Mouse (Mus musculus): ENCODE data around the gene Grhpr. TPM values are rescaled to one million over a fixed set of nuclear protein-coding genes. Genes with fewer than 3 reads are reported as not detected.
"Not testable (repeated sequence)": the region's sequence is repeated elsewhere in the genome, so short reads cannot be mapped to it uniquely, and the experiment has no call there.

Gene Grhpr
- polyA plus RNA-seq, 1 experiment from 2014 or later = 28.2 TPM

DNA sequence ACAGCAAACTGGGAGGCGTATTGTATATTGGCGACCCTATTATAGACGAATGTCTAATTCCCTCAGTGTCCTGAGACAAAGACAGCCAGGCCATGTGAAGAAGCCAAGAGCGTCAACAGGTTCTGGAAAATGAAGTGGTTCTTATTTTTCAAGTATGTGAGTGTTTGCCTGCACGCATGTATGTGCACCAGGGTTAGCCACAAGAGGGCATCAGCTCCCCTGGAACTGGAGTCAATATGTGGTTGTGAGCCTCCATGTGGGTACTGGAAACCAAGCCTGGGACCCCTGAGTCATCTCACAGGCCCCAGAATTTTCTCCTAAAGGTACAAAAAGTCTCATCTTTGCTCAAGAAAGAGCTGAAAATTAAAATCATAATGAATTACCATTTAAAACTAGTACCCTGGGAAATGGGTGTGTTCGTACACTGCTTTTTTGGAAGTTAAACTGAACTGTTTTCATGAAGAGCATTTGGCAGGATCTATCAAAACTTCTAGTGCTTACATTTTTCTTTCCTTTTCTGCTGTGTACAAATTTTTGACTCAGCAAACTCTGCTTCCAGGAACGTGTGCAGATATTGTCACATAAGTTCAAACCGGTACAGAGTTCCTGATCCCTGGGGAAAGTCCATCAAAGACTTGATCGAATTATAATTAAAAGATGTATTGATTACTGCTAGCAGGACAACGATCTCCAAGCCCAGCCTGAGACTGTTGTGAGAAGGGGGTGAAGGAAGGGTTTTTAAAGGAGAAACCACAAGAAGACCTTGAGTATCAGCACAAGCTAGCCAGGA is 4.1 kb upstream of the Grhpr start:
- H3K4me3 ChIP-seq = no peak overlapping the region
- H3K36me3 ChIP-seq = no peaks in the 10 kb centered on the region

DNA sequence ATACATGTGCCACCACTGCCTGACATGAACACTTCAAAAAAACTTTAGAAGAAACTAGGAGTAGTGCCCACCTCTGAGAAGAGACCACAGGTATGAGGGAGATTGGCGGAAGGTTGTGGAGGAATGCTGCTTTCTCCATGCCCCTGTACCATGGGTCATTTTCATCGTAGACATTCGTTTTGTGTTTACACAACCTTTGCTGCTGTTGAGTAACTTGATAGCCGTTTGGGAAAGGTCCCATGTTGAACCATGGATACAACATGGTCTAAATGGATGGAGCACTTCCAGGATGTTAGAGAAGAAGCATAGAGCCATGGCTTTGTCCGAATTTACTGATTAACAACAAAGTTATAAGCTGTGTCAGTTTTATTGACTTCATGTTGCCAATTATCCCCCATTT is 3.0 kb upstream of the Grhpr start:
- 83% methylated on average over 5 of the region's 5 CpGs for WGBS
- 0 out of 2 replicates have a peak, but pooled peaks cover 3% of the 10 kb centered on the region for H3K27me3 ChIP-seq
- H3K9ac ChIP-seq = no peak overlapping the region
- no peaks in the 10 kb centered on the region for H3K36me3 ChIP-seq
- no peaks in the 10 kb centered on the region for H3K9me3 ChIP-seq
- H3K4me3 ChIP-seq = no peak overlapping the region
- H3K4me2 ChIP-seq = no peak overlapping the region
- H3K27ac ChIP-seq = no peak overlapping the region
- ATAC-seq (ENCODE audit: low FRiP score) = no peak
- H3K4me1 ChIP-seq (replicated peaks) = peaks cover 36% of the 10 kb centered on the region

More for the DNA sequence above, 4.1 kb upstream of the Grhpr start:
- no peak overlapping the region for H3K4me2 ChIP-seq
- ATAC-seq (ENCODE audit: low FRiP score) = no peak
- WGBS = 89% methylated on average over 10 of the region's 10 CpGs
- 0 out of 2 replicates have a peak, but pooled peaks cover 3% of the 10 kb centered on the region for H3K27me3 ChIP-seq
- H3K9me3 ChIP-seq = no peaks in the 10 kb centered on the region
- no peak overlapping the region for H3K9ac ChIP-seq
- H3K27ac ChIP-seq = no peak overlapping the region
- H3K4me1 ChIP-seq (replicated peaks) = peaks cover 27% of the 10 kb centered on the region

DNA sequence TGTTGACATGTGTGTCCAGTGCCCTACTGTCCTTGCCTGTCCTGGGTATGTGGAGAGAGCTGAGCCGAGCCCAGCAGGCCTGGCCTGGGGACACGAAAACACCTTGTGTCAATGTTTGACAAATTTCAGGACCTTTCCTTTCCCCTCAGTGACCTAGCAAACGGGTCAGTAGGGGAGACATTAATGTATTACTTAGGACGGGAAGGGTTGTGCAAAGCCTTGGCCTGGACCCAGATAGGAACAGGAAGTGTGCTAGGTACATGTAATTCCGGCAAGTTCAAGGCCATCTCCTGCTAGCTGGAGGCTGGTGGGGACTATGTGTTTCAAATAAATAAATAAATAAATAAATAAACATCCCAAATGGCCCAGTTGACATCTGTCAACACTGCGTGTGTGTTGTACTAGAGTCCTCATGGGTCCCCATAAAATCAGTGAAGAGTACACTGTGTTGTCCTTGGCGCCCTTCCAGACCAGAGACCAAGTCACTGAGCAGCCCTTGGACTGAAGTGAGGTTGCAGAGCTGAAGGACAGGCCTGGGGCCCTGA is 1.3 kb upstream of the Grhpr start:
- no peak overlapping the region for H3K4me3 ChIP-seq
- H3K4me2 ChIP-seq = no peak overlapping the region
- no peak overlapping the region for H3K27ac ChIP-seq
- no peak for ATAC-seq (ENCODE audit: low FRiP score)
- H3K9me3 ChIP-seq = no peaks in the 10 kb centered on the region
- 74% methylated on average over 7 of the region's 7 CpGs for WGBS
- no peaks in the 10 kb centered on the region for H3K36me3 ChIP-seq
- H3K27me3 ChIP-seq = no peaks in the 10 kb centered on the region
- H3K4me1 ChIP-seq (replicated peaks) = peaks cover 34% of the 10 kb centered on the region
- H3K9ac ChIP-seq = no peak overlapping the region

DNA sequence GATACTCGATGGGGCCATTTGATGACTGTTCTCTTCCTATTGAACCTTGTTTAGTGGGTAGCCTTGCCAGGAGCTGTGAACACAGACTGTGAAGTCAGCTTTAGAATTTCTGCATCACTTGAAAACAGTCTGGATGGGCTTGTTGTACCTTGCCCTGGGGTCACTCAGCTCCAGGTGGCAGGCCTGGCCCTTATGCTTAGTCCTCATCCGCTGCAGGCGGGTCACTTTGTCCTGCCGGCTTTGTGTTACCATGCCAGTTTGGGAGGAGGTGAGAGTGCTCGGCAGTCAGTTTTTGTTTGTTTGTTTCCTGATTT is 736 bp downstream of the Grhpr start:
- Histone ChIP-seq H3K4me2 (peak overlapping the region; percentile 92), H3K4me3 (peak overlapping the region; percentile 59), H3K9ac (peak overlapping the region; percentile 77), H3K4me1 (replicated peaks) (peaks cover 34% of the 10 kb centered on the region), H3K27ac (peak overlapping the region; percentile 75; the same call in 1 of the 2 replicates), H3K27me3 (no peaks in the 10 kb centered on the region), H3K36me3 (peaks cover 5% of the 10 kb centered on the region), H3K9me3 (no peaks in the 10 kb centered on the region)
- 23% methylated on average over 5 of the region's 5 CpGs for WGBS
- ATAC-seq (ENCODE audit: low FRiP score) = no peak

GRCm38 (mm10) chr4:44982440-44983130 is 1.4 kb downstream of the Grhpr start:
- no peaks in the 10 kb centered on the region for H3K9me3 ChIP-seq
- H3K4me1 ChIP-seq (replicated peaks) = peaks cover 34% of the 10 kb centered on the region
- H3K4me2 ChIP-seq = peak overlapping the region; percentile 92; the same call in 1 of the 2 replicates
- no peak for ATAC-seq (ENCODE audit: low FRiP score)
- H3K4me3 ChIP-seq = no peak overlapping the region
- no peaks in the 10 kb centered on the region for H3K27me3 ChIP-seq
- 78% methylated on average over 11 of the region's 11 CpGs for WGBS
- H3K36me3 ChIP-seq = peaks cover 11% of the 10 kb centered on the region
- no peak overlapping the region; the same call in 1 of the 2 replicates for H3K9ac ChIP-seq
- no peak overlapping the region for H3K27ac ChIP-seq

DNA sequence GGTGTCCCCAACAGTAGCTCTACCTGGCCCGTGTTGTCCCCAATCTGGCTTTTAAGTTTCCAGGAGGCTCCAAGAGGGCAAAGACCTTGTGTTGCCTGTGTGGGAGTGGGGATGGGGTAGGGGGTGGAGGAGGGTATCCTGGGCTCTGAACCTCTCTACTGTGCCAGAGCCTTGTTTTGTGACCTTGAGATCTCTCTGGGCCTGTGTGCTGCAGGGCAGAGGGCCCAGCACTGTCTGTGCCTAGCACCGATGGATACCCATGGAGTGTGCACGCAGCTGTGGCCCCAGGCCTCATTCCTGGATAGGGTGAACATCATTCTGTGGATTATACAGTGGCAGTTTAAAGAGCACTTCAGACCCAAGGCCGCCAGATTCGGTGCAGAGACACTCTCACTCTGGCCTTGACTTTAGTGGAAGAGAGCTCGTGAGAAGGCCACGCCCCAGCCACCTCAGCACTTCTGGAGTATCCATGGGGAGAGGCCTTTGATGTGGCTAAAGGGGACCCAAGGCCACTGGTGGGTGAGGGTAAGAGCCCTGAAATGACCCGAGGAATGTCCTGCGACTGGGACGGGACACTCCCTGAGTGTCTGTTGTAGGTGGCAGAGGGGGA is 2.0 kb downstream of the Grhpr start:
- Histone ChIP-seq H3K27ac (no peak overlapping the region), H3K9ac (no peak overlapping the region), H3K4me2 (no peak overlapping the region), H3K4me3 (no peak overlapping the region), H3K4me1 (replicated peaks) (peaks cover 34% of the 10 kb centered on the region), H3K27me3 (no peaks in the 10 kb centered on the region), H3K9me3 (no peaks in the 10 kb centered on the region), H3K36me3 (peaks cover 17% of the 10 kb centered on the region)
- ATAC-seq (ENCODE audit: low FRiP score) = no peak
- 90% methylated on average over 10 of the region's 10 CpGs for WGBS

DNA sequence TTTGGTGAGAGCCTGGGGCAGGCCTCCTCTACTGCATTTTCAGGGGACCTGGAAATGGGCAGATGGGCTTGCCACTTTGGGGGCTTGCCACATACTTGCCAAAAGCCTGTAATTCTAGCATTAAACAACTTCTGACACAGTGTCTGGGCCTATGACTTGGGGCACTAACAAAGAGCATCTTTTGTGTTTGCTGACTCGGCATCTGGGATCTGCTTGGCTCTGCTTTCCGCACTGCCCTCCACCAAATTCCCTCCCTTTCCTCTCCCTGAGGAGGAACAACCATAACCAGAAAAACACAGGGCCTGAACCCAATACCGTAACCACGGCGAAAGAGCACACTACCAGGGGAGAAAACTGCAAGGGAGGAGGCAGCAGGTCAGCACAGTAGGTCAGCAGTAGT is 9.4 kb downstream of the Grhpr start:
- Histone ChIP-seq H3K9ac (no peak overlapping the region), H3K36me3 (peaks cover 75% of the 10 kb centered on the region), H3K27ac (no peak overlapping the region), H3K4me3 (no peak overlapping the region), H3K27me3 (no peaks in the 10 kb centered on the region), H3K4me1 (replicated peaks) (0 out of 2 replicates have a peak, but pooled peaks cover 4% of the 10 kb centered on the region), H3K4me2 (no peak overlapping the region), H3K9me3 (no peaks in the 10 kb centered on the region)
- 87% methylated on average over 5 of the region's 5 CpGs for WGBS
- no peak for ATAC-seq (ENCODE audit: low FRiP score)

- 94% methylated on average over 11 of the region's 11 CpGs for WGBS
- H3K27me3 ChIP-seq; H3K27ac ChIP-seq; H3K4me3 ChIP-seq; H3K4me2 ChIP-seq; ATAC-seq (ENCODE audit: low FRiP score); H3K9me3 ChIP-seq; H3K9ac ChIP-seq: not testable (repeated sequence)
- H3K36me3 ChIP-seq = peaks cover 66% of the 10 kb centered on the region
- H3K4me1 ChIP-seq (replicated peaks) = peaks cover 12% of the 10 kb centered on the region
These were observed 11.1 kb downstream of the Grhpr start for GRCm38 (mm10) chr4:44992330-44992729.

- H3K36me3 ChIP-seq = peaks cover 58% of the 10 kb centered on the region
These were observed 12.0 kb downstream of the Grhpr start for GRCm38 (mm10) chr4:44993179-44993578.

DNA sequence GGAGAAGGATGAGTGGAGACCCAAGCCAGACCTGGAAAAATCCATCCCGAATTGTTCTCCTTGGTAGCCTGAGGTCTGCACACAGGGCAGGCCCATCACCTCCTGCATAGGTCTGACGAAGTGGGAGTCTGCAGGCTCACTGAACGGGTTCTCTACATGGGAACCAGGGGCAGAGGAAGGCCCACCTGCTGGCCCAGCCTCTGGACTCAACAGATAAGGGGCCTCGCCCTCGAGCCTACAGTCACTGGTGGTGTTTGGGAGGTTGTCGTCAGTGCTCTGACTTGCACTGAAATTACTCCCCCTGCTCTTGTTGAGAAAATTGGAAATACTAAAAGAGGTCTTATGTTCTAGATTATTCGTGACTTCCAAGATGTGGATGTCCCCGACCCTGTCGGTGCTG is 12.7 kb downstream of the Grhpr start:
- Histone ChIP-seq H3K9me3 (no peaks in the 10 kb centered on the region), H3K27ac (no peak overlapping the region), H3K27me3 (no peaks in the 10 kb centered on the region), H3K4me3 (no peak overlapping the region), H3K36me3 (peaks cover 51% of the 10 kb centered on the region), H3K4me1 (replicated peaks) (peaks cover 16% of the 10 kb centered on the region), H3K4me2 (no peak overlapping the region), H3K9ac (no peak overlapping the region)
- WGBS = 92% methylated on average over 9 of the region's 9 CpGs
- ATAC-seq (ENCODE audit: low FRiP score) = no peak

More at GRCm38 (mm10) chr4:44993179-44993578, 12.0 kb downstream of the Grhpr start:
- H3K27me3 ChIP-seq; H3K27ac ChIP-seq; H3K9me3 ChIP-seq; H3K9ac ChIP-seq; H3K4me2 ChIP-seq; H3K4me3 ChIP-seq; ATAC-seq (ENCODE audit: low FRiP score): not testable (repeated sequence)
- 95% methylated on average over 14 of the region's 14 CpGs for WGBS
- peaks cover 16% of the 10 kb centered on the region for H3K4me1 ChIP-seq (replicated peaks)

GRCm38 (mm10) chr4:44994776-44995175 is 13.6 kb downstream of the Grhpr start:
- Histone ChIP-seq H3K27ac (0 out of 2 replicates have a peak overlapping the region, but pooled peaks have one; percentile 18), H3K9me3 (no peaks in the 10 kb centered on the region), H3K4me1 (replicated peaks) (peaks cover 25% of the 10 kb centered on the region), H3K36me3 (peaks cover 42% of the 10 kb centered on the region), H3K27me3 (no peaks in the 10 kb centered on the region), H3K4me3 (no peak overlapping the region), H3K9ac (0 out of 2 replicates have a peak overlapping the region, but pooled peaks have one; percentile 13), H3K4me2 (no peak overlapping the region)
- WGBS = 83% methylated on average over 18 of the region's 18 CpGs
- ATAC-seq (ENCODE audit: low FRiP score) = no peak

GRCm38 (mm10) chr4:44998071-44998470 is 16.9 kb downstream of the Grhpr start:
- peaks cover 17% of the 10 kb centered on the region for H3K36me3 ChIP-seq
- H3K27me3 ChIP-seq = no peaks in the 10 kb centered on the region
- ATAC-seq (ENCODE audit: low FRiP score) = no peak
- no peak overlapping the region for H3K4me3 ChIP-seq
- WGBS = 74% methylated on average over 3 of the region's 3 CpGs
- H3K27ac ChIP-seq = no peak overlapping the region
- no peak overlapping the region for H3K4me2 ChIP-seq
- H3K9me3 ChIP-seq = no peaks in the 10 kb centered on the region
- H3K4me1 ChIP-seq (replicated peaks) = peaks cover 25% of the 10 kb centered on the region
- no peak overlapping the region for H3K9ac ChIP-seq

Data from hindbrain, embryonic 13.5 days (tissue).